8 mouse cellular contexts compared by ENCODE assay signal in genomic region chr4:120405806-120406638, GRCm38 (mm10). TPM values are rescaled to one million over a fixed set of nuclear protein-coding genes. Genes with fewer than 3 reads are reported as not detected.
A peak's percentile ranks its signal among the peaks of the same experiment; 100 is the strongest.
DNase-seq lines count a peak whose midpoint lies in the region; ATAC-seq and TF ChIP-seq lines count a peak whose summit lies in the region.

No protein-coding gene starts in this region.

- peak overlapping the region; percentile 68 for H3K4me2 ChIP-seq in heart, embryonic 12.5 days
- H3K4me2 ChIP-seq in liver, embryonic 12.5 days, result peak overlapping the region; percentile 87

- no peaks in the 10 kb centered on the region for H3K36me3 ChIP-seq in heart, embryonic 12.5 days
- H3K36me3 ChIP-seq in liver, embryonic 12.5 days, result no peaks in the 10 kb centered on the region
- H3K36me3 ChIP-seq in small intestine, adult 2 months (ENCODE audit: control insufficient read depth, insufficient read depth, low read length), result no peaks in the 10 kb centered on the region

- peak overlapping the region; percentile 79 for H3K27ac ChIP-seq in bone marrow, adult 2 months (ENCODE audit: control insufficient read depth, insufficient read depth, low read depth, low read length, poor library complexity)
- peak overlapping the region; percentile 94 for H3K27ac ChIP-seq in heart, embryonic 12.5 days (ENCODE audit: poor library complexity, severe bottlenecking)
- peak overlapping the region; percentile 89 for H3K27ac ChIP-seq in liver, embryonic 12.5 days
- peak overlapping the region; percentile 49; the same call in 1 of the 2 replicates for H3K27ac ChIP-seq in small intestine, adult 2 months (ENCODE audit: insufficient read depth, low read depth, low read length)

- peaks cover 5% of the 10 kb centered on the region for H3K4me1 ChIP-seq in lung, adult 2 months (ENCODE audit: control insufficient read depth, insufficient read depth, low read length)
- no peaks in the 10 kb centered on the region; the same call in 1 of the 2 replicates for H3K4me1 ChIP-seq in bone marrow, adult 2 months (ENCODE audit: control insufficient read depth, insufficient read depth, low read length)
- H3K4me1 ChIP-seq in heart, embryonic 12.5 days (replicated peaks), result peaks cover 30% of the 10 kb centered on the region
- H3K4me1 ChIP-seq in liver, embryonic 12.5 days, result peaks cover 63% of the 10 kb centered on the region
- H3K4me1 ChIP-seq in small intestine, adult 2 months (ENCODE audit: control insufficient read depth, insufficient read depth, insufficient read length, low read length), result no peaks in the 10 kb centered on the region; the same call in 1 of the 2 replicates

- no peak for TF ChIP-seq CTCF in lung, adult 2 months (IDR thresholded peaks at IDR 0.05; ENCODE audit: insufficient read depth, low read length)
- TF ChIP-seq CTCF in bone marrow, adult 2 months (IDR thresholded peaks at IDR 0.05; ENCODE audit: control insufficient read depth, insufficient read depth, low read length), result no peak
- no peak for TF ChIP-seq CTCF in small intestine, adult 2 months (IDR thresholded peaks at IDR 0.05; ENCODE audit: extremely low read depth, insufficient read length, insufficient replicate concordance, low read depth, low read length)

- no peak for TF ChIP-seq POLR2A in lung, adult 2 months (IDR thresholded peaks at IDR 0.05; ENCODE audit: borderline replicate concordance, extremely low read depth, low read depth, low read length)
- TF ChIP-seq POLR2A in bone marrow, adult 2 months (IDR thresholded peaks at IDR 0.05; ENCODE audit: borderline replicate concordance, control insufficient read depth, low read depth, low read length), result no peak
- TF ChIP-seq POLR2A in small intestine, adult 2 months (IDR thresholded peaks at IDR 0.05; ENCODE audit: low read depth, low read length), result no peak

- no peaks in the 10 kb centered on the region for H3K9me3 ChIP-seq in heart, embryonic 12.5 days (replicated peaks)
- no peaks in the 10 kb centered on the region for H3K9me3 ChIP-seq in liver, embryonic 12.5 days (replicated peaks)

- 2% methylated on average over 25 of the region's 25 CpGs for WGBS in lung, adult 2 months
- WGBS in bone marrow, adult 2 months, result 2% methylated on average over 24 of the region's 25 CpGs
- WGBS in heart, embryonic 12.5 days, result 3% methylated on average over 25 of the region's 25 CpGs
- WGBS in liver, embryonic 12.5 days (ENCODE audit: insufficient replicate concordance), result 3% methylated on average over 25 of the region's 25 CpGs
- WGBS in small intestine, adult 2 months, result 7% methylated on average over 25 of the region's 25 CpGs

- peak overlapping the region; percentile 97 for H3K9ac ChIP-seq in heart, embryonic 12.5 days
- peak overlapping the region; percentile 98 for H3K9ac ChIP-seq in liver, embryonic 12.5 days

- H3K27me3 ChIP-seq in heart, embryonic 12.5 days (replicated peaks), result no peaks in the 10 kb centered on the region
- peaks cover 6% of the 10 kb centered on the region for H3K27me3 ChIP-seq in liver, embryonic 12.5 days (replicated peaks)
- H3K27me3 ChIP-seq in small intestine, adult 2 months (ENCODE audit: control insufficient read depth, insufficient read depth, low read length), result peaks cover 2% of the 10 kb centered on the region; the same call in 1 of the 2 replicates

- ATAC-seq in heart, embryonic 12.5 days (ENCODE audit: insufficient number of reproducible peaks, low FRiP score), result peak; percentile 47
- peak; percentile 52 for ATAC-seq in liver, embryonic 12.5 days
- ATAC-seq in activated CD4-positive, CD25-positive, alpha-beta regulatory T cell, adult 4 months, result no peak

- no peak for DNase-seq in lung, adult 2 months
- DNase-seq in lung, postnatal 4 days, result no peak
- DNase-seq in gastrocnemius, adult 18-20 months (ENCODE audit: low spot score), result no peak

- H3K4me3 ChIP-seq in lung, adult 2 months (replicated peaks; ENCODE audit: extremely low read depth, low read depth, low read length), result peak overlapping the region; percentile 78
- H3K4me3 ChIP-seq in bone marrow, adult 2 months (replicated peaks; ENCODE audit: control insufficient read depth, low read depth, low read length), result peak overlapping the region; percentile 70
- H3K4me3 ChIP-seq in heart, embryonic 12.5 days, result peak overlapping the region; percentile 90
- H3K4me3 ChIP-seq in liver, embryonic 12.5 days, result peak overlapping the region; percentile 98
- peak overlapping the region; percentile 88 for H3K4me3 ChIP-seq in small intestine, adult 2 months (ENCODE audit: low read depth, low read length)

RNA-seq across cellular contexts. Expression of gene Scmh1, which starts 0.9 kb away (rescaled TPM):
- polyA plus RNA-seq in lung, adult 2 months (2012; rRNA removed), result 29.5 and 36.9 TPM in 2 replicates
- 13.5 and 24.1 TPM in 2 replicates for polyA plus RNA-seq in bone marrow, adult 2 months (2011; ENCODE audit: insufficient read depth, insufficient read length, low replicate concordance, missing spikeins)
- polyA plus RNA-seq in heart, embryonic 12.5 days (2016; fragmentation: Nextera tagmentation; extraction: Ambion mirVana), result 90.1 and 102 TPM in 2 replicates
- polyA plus RNA-seq in liver, embryonic 12.5 days (2016; fragmentation: Nextera tagmentation; extraction: Ambion mirVana), result 20.0 and 21.4 TPM in 2 replicates
- polyA plus RNA-seq in small intestine, adult 2 months (2012; rRNA removed), result 6.5 and 10.6 TPM in 2 replicates
- polyA plus RNA-seq in activated CD4-positive, CD25-positive, alpha-beta regulatory T cell, adult 4 months (2017; shearing (Covaris generic)), result 1 to 10 TPM; 6.9 to 8.5 TPM
- 10 to 100 TPM; 43.5 to 46.9 TPM for total RNA-seq in gastrocnemius, adult 18-20 months (2021)
